Mouse (Mus musculus): Measurements from ENCODE around the gene Prr22.

Gene Prr22

DNA sequence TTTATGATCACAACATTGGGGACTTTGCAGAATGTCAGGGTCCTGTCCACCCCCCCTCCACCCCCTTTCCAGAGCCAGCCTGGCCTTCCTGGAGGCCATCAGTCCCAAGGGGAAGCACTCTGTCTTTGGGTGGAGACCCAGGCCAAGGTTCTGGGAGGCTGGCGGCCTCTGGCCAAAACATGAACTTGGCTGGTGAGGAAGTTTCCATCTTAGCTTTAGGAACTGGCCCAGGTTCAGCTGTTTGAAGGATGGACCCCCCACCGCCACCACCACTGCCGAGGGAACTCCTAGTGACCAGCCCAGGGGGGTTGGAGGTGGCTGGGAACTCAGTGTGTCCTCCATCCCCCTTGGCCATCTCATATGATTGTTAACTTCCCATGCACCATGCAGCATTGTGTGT, 9.0 kb upstream of the Prr22 start:
- DNase-seq (ENCODE audit: low spot score): no peak

DNA sequence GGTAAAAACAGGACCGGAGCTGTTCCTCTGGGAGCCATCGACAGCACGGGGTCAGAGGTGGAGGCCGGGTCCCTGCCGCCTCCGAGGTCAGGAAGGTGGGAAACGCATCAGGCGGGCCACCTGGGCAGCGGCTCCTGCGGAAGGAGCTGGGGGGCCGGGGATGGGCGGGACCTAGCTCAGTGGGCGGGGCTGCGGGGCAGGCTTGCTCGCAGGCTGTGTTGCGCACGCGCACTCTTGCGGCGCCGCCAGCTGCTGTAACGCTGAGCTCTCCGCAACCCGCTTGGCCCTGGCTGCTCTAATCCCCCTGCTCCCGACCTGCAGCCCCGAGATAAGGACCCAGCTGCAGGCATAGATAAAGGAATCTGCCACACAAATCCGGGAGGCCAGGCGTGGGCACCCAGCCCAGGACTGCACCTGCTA, 8.0 kb upstream of the Prr22 start:
- DNase-seq (ENCODE audit: low spot score): peak; percentile 84

DNA sequence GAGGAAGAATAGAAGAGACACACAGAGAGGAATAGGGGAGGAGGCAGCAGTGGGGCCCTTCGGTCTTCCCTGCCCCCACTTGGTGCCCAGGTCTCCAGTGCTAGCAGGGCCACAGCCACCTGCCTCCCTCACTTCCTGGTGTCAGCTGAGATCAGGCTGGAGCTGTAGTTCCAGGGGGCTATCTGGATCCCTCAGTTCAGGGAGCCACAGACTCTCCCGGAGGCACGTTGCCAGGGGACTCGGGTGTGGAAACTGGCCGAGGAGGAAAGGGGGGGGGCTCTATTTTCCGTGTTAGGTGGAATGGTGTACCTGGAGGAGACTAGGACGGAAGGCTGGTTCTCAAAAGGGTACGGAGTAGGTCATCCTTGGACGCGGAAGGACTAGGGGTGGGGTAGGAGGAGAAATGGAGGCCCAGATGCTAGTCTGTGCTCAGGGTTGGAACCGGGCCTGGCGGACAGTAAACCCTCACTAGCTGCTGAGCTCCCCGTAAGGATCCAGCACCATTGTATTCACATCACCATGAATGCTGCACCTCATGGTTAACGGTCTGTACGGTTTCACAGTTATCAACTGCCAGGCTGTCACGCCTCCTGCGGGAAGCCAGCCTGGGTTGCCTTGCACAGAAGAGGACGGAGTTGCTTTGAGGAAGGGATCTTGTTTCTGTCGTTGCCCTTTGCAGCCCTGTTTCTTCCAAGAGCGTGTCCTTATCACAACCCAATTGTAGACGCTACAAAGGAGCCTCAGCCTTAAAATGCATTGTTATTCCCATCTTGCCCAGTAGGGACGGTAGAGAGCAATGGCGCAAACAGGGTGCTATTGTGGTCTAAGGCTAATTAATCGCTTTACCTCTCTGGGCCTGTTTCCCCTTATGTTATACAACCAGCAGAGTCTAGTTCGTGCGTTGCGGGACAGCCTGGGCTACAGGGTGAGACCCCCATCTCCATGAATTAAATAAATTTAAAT, 7.0 kb upstream of the Prr22 start:
- peak; percentile 55 for DNase-seq (ENCODE audit: low spot score)

DNA sequence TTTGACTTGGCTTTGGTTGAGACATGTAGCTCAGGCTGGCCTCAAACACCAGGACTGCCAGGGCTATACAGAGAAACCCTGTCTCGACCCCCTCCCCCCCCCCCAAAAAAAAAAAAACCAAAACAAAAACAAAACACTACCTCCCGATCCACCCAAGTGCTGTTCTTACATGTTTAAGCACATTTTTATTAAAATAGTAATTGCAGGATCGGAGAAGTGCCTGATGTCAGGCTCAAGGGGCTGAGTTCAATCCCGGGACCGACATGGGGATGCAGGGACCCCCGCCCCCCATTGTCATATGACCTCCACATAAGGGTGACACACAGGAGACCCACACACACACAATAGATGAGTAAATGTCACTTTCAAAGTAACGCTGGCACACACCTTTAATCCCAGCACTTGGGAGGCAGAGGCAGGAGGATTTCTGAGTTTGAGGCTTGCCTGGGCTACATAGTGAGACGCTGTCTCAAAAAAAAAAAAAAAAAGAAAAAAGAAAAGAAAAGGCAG, 6.3 kb upstream of the Prr22 start:
- DNase-seq (ENCODE audit: low spot score): no peak

DNA sequence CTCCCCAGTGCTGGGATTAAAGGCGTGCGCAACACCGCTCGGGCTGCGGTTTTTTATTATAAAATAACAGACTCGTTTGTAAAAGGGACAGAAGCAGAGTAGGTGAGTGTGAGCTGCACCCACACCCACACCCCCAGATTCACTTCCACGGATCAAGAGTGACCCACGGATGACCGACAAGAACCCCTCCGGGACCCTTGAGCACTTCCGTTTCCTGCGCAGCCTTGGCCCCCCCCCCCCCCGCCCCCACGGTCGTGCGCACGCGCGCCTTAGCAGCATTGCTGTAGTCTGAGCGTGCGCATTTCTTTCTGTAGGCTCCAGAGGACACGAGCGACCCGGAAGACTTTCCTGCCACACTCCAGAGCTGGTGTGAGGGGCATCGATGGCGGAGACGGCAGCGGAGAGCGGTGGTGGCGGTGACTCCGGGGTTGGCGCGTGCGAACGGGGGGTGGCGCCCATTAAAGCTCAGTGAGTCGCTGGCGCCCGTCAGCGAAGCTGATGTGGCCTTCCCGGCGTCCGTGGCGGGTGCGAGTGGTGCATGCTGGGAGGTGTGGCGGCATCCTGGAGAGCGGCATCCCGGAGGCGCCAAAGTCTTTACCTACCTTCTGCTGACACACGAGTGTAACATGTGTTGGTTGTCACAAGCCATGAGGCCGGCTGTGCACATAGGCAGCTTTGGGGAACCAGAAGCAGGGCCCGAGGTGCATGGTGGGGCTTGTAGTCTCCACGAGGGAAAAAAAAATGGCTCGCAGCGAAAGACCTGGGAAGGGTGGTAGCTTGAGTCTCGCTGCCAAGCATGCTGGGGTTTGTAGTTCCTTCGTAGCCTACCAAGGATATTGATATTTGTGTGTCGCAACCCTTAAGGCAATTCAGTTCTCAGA, 5.3 kb upstream of the Prr22 start, which contains the start of gene Dus3l:
TSS of gene Dus3l (plus strand) at position 284 of the 881 bp plus-strand sequence.
- peak; percentile 78 for DNase-seq (ENCODE audit: low spot score)

DNA sequence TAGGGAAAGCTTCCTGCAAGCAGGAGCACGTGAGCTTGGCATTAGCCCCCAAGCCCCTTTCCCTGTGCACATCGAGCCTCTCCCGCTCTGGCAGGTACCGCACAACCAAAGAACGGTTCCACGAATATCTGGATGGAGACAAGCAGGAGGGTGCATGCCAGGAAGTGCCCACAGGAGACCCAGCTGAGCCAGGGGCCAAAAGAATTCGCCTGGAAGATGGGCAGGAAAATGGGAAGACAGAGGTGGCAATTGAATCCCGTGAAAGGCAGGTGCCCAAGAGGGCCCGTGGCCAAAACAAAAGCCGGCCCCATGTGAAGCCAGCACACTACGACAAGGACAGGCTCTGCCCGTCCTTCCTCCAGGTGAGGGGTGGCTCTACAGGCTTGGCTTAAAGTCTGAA, 4.6 kb upstream of the Prr22 start:
- DNase-seq (ENCODE audit: low spot score): no peak

DNA sequence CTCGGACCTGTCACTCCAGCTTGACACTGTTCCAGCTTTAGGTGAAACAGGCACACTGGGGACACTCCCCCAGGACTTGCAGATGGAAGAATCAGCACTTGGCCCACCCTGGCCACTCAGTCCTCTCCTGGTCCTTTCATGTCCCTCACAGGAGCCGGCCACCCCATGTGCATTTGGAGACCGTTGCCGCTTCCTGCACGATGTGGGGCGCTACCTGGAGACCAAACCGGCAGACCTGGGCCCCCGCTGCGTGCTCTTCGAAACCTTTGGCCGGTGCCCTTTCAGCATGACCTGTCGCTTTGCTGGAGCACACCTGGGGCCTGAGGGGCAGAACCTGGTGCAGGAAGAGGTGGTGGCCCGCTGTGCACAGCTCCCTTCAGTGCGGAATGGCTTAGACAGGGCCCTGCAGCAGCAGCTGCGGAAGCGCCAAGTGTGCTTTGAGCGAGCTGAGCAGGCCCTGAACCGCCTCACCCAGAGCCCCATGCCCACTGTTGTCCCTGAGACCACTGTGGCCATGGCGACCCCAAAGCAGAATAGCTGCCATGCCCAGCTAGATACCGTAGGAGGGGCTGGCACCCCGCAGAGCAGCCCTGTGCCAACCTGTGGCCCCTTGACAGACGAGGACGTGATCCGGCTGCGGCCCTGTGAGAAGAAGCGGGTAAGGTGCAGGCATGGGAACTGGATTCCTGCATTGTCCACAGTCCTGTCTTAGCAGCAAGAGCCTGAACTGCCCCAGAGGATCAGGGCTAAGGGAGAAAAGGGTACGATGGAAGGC, 3.2 kb upstream of the Prr22 start:
- no peak for DNase-seq (ENCODE audit: low spot score)

DNA sequence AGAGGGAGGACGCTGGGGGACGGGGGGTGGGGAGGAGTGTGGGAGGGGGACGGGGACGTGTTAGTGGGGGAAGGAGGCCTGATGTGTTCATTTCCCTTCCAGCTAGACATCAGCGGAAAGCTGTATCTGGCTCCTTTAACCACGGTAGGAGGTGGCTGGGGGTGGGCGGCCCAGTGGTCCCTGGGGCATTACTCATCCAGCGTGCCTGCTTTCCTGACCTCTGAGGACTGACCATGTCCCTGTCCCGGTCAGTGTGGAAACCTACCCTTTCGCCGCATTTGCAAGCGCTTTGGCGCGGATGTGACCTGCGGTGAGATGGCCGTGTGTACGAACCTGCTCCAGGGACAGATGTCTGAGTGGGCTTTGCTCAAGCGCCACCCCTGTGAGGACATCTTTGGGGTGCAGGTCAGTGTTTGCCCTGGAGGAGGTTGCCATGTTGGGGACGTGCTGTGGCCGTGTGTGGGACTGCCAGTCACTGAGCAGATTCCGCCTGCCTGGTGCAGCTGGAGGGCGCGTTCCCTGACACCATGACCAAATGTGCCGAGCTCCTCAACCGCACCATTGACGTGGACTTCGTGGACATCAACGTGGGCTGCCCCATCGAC, 2.4 kb upstream of the Prr22 start:
- no peak for DNase-seq (ENCODE audit: low spot score)

DNA sequence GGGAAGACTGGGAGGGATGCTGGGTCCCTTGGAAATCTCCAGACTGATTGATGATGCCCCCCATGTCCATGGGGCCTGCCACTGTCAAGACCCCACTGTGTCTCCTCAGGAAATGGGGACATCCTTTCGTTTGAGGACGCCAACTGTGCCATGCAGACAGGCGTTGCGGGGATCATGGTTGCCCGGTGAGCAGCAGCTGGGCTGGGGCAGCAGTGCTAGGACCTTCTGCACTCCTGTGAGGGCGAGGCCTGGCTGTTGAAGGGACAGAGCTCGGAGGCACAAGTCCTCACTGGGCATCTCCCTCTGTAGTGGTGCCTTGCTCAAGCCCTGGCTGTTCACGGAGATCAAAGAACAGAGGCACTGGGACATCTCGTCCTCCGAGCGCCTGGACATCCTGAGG, 1.1 kb upstream of the Prr22 start:
- DNase-seq (ENCODE audit: low spot score): no peak

DNA sequence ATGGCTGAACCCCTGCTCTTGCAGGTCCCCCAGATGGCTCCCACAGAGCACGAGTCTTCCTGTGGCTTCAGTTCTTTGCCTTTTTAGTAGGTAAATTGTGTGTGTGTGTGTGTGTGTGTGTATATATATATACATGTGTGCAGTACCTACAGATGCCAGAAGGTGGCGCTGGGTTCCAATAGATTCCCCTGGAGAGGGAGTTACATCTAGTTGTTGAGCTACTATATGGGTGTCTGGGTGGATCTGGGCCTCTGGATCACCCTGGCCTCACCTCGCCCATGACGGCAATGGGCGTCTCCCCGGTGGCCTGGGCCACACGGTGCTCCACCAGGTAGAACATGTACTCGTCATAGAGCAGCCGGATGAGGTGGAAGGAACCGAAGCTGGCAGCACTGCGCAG, 7.5 kb downstream of the Prr22 start:
- DNase-seq (ENCODE audit: low spot score): no peak

DNA sequence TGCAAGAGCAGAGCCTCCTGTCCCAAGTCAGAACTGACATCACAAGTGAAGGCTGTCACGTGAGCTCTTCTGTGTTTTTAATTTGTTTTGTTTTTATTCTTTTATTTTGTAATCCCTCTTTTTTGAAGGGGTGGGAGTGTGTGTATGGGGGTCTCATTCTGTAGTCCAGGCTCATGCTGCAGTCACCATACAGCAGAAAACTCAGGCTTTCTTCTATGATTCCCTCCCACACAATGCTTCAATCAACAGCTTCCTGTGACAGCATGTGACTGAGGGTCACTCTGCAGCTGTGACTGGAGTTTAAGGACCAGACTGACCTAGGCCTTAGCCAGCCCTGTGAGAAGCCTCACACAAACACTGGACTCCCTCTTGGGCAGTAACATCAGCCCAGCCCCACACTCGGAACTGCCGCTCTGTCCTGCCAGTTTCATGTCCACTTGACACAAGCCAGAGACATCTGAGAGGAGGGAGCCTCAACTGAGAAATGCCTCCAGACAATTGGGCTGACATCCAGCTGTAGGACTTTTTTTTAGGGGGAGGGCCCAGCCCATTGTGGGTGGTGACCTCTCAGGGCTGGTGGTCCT, 8.8 kb downstream of the Prr22 start:
- no peak for DNase-seq (ENCODE audit: low spot score)

DNA sequence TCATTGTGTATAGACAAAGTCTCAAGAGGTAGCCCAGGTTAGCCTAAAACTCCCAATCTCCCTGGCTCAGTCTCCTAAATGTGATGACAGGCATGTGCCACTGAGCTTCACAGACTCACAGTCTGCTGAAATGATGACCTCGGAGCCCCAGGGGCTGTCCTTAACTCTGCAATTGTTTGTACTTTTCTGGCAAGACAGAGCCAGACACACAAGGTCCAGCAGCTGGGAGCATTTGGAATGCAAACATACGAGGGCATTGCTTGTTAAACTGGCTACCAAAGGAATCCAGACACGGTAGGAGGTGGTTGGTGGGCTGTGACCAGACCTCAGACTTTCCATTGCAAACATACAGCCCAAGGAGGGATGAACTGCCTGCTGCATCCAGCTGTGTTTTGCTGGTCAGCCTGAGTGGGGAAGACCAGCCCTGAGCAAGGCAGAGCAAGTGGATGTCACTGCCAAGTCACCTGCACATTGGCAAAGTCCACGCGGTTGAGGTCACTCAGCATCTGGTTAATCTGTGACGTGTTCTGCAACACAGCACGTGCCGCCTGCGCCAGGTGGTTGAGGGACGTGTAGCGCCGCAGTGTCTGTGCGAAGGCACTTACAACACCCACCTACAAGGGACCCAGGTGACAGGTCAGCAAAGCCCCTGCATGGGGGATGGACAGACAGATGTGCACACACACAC, 10.4 kb downstream of the Prr22 start:
- no peak for DNase-seq (ENCODE audit: low spot score)

DNA sequence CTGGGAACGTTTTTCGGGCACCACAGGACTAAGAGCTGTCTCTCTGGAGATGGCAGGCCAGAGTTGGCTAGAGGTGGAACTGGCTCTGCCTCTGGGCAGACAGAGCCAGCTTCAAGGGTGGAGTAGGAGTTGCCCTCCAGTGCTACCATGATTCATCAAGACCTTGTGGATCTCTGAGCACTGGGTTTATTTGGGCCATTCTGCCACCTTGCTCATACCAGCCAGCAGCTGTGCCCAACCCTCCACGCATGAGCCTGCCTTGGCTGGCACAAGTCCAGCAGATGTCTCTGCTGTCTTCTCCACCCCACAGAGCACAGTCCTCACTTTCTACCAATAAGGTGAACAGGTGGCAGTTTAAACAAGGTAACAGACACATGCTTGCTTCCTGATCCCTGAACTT, 18.8 kb downstream of the Prr22 start:
- DNase-seq (ENCODE audit: low spot score): no peak

DNA sequence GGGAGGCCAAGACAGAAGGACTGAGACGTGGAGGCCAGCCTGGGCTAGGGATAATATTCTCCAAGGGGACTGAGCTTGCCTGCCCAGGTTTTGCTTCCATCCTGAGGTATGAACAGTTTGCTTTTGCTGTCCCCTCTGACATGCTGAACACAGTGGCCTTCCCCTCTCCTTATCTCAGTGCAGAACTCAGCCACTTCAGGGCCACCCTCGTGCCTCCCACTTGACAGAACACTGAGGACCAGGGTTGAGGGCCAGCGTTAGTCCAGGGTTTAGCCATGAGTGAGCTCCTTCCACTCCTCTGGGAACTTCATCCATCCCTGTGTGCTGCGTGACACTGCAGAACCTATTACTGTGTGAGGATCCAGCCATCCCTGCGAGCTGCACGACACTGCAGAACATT, 19.2 kb downstream of the Prr22 start:
- DNase-seq (ENCODE audit: low spot score): no peak

DNA sequence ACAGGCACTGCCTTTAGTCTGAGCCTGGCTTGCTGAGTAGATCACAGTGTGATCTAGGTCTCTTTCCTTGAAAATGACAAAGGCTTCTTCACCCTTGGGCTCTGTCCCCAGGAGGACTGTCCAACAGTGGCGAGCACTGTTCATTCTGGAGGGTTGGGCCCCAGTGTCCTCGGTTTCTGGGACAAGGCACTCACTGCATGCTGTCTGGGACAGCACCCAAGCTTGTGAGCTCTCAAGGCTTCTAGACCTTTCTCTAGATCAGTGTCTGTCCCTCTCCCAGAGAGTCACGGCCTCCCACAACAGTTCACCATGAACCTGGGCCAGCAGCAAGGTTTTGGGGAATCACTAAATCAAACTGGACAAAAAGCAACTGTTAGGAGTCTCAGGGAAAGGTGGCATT, 22.5 kb downstream of the Prr22 start:
- DNase-seq (ENCODE audit: low spot score): no peak

DNA sequence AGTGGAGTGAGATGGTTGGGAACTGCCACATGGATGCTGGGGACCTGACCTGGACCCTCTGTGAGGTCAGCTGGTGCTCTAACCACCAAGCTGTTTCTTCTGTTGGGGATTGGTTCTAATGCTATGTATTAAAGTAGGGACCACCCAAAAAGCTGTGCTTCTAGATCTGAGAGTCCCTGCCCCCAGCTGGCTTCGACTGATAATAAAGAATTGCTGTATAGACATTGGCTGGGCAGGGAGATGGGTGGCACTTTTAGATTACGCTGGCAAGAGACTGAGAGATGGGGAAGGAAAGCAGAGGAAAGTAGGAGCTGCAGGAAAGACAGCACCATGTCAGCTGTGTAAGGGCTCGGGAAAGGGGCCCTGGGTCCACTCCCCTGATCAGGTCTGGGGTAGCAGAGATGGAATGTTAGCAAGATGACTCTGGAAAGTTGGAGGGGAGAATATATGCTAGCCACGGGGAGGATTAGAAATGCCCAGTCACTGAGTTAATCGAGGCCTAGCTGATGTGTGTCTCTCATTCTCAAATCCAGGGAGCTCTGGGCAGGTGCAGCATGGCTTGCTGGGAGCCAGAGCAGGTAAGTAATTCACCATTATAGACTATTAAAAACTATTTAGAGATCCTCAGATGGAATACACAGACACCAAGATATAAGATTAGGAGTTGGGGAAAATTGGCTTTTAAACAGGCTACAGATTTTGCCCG, 23.7 kb downstream of the Prr22 start:
- DNase-seq (ENCODE audit: low spot score): no peak

DNA sequence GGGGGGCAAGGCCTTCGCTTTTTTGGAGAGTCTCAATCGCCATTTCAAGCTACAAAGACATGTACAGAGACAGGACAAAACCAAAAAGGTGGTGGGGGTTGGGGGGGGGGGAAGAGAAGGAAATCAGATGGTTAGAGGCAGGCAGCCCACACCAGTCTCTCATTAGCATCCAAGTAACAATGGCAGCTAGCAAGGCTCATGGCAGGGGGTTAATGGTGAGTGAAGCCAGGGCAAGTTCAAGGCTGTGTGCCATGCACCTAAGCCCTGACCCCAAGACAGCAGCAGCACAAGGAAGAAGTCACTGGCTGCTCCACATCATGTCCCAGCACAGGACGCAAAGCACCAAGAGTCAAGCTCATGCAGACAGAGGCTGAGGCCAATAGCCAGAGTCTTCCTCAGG, 29.2 kb downstream of the Prr22 start:
- DNase-seq (ENCODE audit: low spot score): no peak

DNA sequence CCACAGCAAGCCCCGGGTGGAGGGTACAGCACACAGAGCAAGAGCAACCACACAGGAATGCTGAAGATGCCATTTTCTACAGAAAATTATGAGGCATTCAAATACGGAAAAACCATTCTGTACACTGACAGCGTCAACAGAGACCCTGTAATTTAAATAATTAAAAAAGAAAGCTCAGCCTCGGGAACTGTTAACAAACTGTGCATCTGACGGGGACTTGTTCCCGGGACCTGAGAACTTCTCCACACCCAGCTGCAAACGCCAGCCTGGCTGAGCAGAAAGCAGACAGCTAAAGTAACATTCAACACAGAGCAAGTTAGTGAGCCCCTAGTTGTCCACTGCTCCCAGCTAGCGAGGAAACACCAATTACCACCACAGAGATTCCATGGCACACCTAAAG, 32.0 kb downstream of the Prr22 start:
- DNase-seq (ENCODE audit: low spot score): no peak

DNA sequence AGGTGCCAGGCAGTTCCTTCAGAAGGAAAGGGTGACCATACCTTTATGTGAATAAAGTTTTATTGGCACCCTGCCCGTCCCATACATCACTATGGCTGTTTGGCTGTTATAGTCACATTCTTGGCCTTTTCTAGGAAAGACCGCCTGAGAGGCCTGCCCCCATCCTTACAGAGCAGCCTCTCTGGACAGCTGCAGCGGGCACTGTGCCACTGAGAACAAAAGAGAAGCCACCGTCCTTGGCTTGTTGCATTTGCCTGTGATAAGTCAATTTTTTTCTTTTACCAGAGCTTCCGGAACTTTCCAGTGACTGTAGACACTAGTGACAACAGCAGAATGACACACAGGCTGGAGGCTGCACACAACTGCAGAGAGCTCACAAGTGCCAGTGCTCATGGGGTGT, 34.9 kb downstream of the Prr22 start:
- no peak for DNase-seq (ENCODE audit: low spot score)

DNA sequence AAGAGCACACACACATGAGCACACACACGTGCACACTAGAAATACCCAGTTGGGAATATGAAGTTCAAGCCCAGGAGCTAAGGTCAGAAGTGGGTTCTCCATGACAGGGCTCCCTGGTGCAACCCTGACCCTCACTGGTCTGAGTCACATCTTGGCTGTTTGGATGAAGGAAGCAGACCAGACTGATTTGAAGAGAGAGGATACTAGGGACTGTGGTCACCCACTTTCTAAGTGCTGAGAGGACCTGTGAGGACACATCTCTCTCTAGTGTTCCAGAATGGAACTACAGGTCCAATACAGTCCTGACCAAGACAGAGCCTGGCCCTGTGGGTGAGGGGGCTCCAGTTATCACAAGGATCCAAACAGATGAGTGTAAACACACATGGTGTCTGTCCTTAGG, 35.7 kb downstream of the Prr22 start:
- no peak for DNase-seq (ENCODE audit: low spot score)
